Mouse (Mus musculus) limb, embryonic 14.5 days (tissue): ENCODE data around the gene Plekhh1. TPM values are rescaled to one million over a fixed set of nuclear protein-coding genes. Genes with fewer than 3 reads are reported as not detected.

ENCODE experiments used
- ATAC-seq: fragments of 200-750 bp; cut with Nextera tagmentation; 2 replicates; pipeline ENCODE4 v1.8.0; 2017; ENCODE audit warnings: low read depth, moderate number of reproducible peaks, moderate TSS enrichment; ENCODE audit not compliant: low FRiP score
- DNase-seq: peaks from one replicate; pipeline ENCODE4 v3.0.0-alpha.2; 2015; ENCODE audit warnings: low spot score
- H3K27ac ChIP-seq: fragments of 300-500 bp; sonication (generic); replicated peaks from 2 replicates; pipeline ENCODE4 v1.5.1; 2014; ENCODE audit warnings: low read depth, mild to moderate bottlenecking, low read length, moderate library complexity, mixed read lengths
- H3K27me3 ChIP-seq: fragments of 300-500 bp; sonication (generic); 2 replicates; pipeline ENCODE4 v1.6.1; 2014; ENCODE audit warnings: low read length, mixed read lengths; ENCODE audit not compliant: control insufficient read depth, insufficient read depth
- H3K36me3 ChIP-seq: fragments of 300-500 bp; sonication (generic); 2 replicates; pipeline ENCODE4 v1.6.1; 2014; ENCODE audit warnings: mild to moderate bottlenecking, low read length, moderate library complexity, mixed read lengths; ENCODE audit not compliant: control insufficient read depth, insufficient read depth
- H3K4me1 ChIP-seq: fragments of 300-500 bp; sonication (generic); 2 replicates; pipeline ENCODE4 v1.6.1; 2014; ENCODE audit warnings: antibody characterized with exemption, low read length, mixed read lengths; ENCODE audit not compliant: control insufficient read depth, insufficient read depth
- H3K4me2 ChIP-seq: fragments of 300-500 bp; sonication (generic); replicated peaks from 2 replicates; pipeline ENCODE4 v1.6.1; 2014; ENCODE audit warnings: low read depth, mild to moderate bottlenecking, low read length, moderate library complexity; ENCODE audit not compliant: severe bottlenecking
- H3K4me3 ChIP-seq: fragments of 300-500 bp; sonication (generic); replicated peaks from 2 replicates; pipeline ENCODE4 v1.5.1; 2014; ENCODE audit warnings: low read length
- H3K9ac ChIP-seq: fragments of 300-500 bp; sonication (generic); 2 replicates; pipeline ENCODE4 v1.6.1; 2014; ENCODE audit warnings: mild to moderate bottlenecking, low read depth, low read length, moderate library complexity; ENCODE audit not compliant: severe bottlenecking
- H3K9me3 ChIP-seq: fragments of 300-500 bp; sonication (generic); 2 replicates; pipeline ENCODE4 v1.6.1; 2016; ENCODE audit warnings: low read length; ENCODE audit not compliant: control insufficient read depth
- POLR2A ChIP-seq: fragments of 200-500 bp; IDR thresholded peaks from 2 replicates; pipeline ENCODE4 v1.8.0; 2012; ENCODE audit warnings: inconsistent platforms, mild to moderate bottlenecking, moderate library complexity, borderline replicate concordance; ENCODE audit not compliant: insufficient read depth, insufficient read length; ENCODE audit errors: extremely low read depth
- WGBS: fragments of 180-500 bp; shearing (Covaris S2); extraction: QIAGEN DNeasy Blood & Tissue Kit; methylation state at CpG from one replicate; pipeline ENCODE4 v1.1.7; 2014; 5-methylcytosine and 5-hydroxymethylcytosine counted together
- polyA plus RNA-seq, 2 experiments: library from polyadenylated mRNA; depleted of rRNA in 1 of 2; stranded (reverse) in 1 of 2; unstranded in 1 of 2; fragments of >200 nt; fragmentation: Nextera tagmentation in 1 of 2; extraction: Ambion mirVana in 1 of 2; gene quantifications; 2 replicates each; pipeline versions ENCODE4 v1.2.1 to v1.2.3; 2012 to 2014

Plekhh1 gene
- polyA plus RNA-seq, 2 experiments: 2.5 to 4.9 TPM

DNA sequence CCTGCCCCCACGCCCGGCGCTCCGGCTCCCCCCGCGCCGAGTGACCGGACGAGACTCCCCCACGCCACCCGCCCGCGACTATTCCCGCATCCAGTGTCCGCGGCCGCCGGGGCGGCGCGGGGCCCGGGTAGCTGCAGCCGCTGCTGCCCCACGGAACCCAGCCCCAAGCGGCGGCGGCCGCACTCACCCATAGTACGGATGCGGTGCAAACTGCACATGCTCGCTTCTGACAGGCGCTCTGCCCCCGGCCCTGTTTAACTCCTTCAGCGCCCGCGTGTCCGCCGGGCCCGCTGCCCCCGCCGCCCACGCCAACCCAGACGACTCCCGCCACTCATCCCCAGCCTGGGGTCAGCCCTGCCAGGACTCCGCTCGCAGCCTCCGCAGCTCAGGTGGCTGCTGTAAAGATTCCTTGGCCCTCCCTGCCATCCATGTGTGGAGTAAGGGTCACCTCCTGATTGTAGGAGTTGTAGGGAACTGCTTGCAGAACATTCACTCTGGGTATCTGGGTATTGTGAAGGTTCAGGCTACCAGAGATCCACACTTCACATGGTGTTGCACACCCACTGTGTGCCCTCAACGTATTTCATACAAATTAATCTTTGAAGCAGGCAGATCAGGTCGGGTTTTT lies 21.7 kb upstream of the Plekhh1 start, which contains the start of gene Tmem229b:
TSS of gene Tmem229b (minus strand) at position 502 of the 628 bp plus-strand sequence.
- no peaks in the 10 kb centered on the region for H3K36me3 ChIP-seq
- TF ChIP-seq POLR2A: no peak
- ATAC-seq: peak; percentile 81
- WGBS: 3% methylated on average over 30 of the region's 49 CpGs
- peak within 1 kb of the TSS; percentile 88 for H3K4me2 ChIP-seq
- no peak within 1 kb of the TSS for H3K27ac ChIP-seq
- peaks cover 12% of the 10 kb centered on the region; the same call in 1 of the 2 replicates for H3K27me3 ChIP-seq
- peak within 1 kb of the TSS; percentile 86 for H3K4me3 ChIP-seq
- H3K9ac ChIP-seq: peak within 1 kb of the TSS; percentile 77
- DNase-seq: peak; percentile 28
- H3K9me3 ChIP-seq: no peaks in the 10 kb centered on the region
- H3K4me1 ChIP-seq: no peaks in the 10 kb centered on the region

- ATAC-seq: no peak
- H3K4me3 ChIP-seq: no peak overlapping the region
These were observed 18.4 kb upstream of the Plekhh1 start for GRCm38 (mm10) chr12:79010569-79010968.

GRCm38 (mm10) chr12:79016109-79016508 lies 12.9 kb upstream of the Plekhh1 start:
- no peaks in the 10 kb centered on the region for H3K9me3 ChIP-seq
- no peak for TF ChIP-seq POLR2A
- H3K27ac ChIP-seq: no peak overlapping the region
- DNase-seq (no peak), ATAC-seq (no peak)
- no peaks in the 10 kb centered on the region for H3K36me3 ChIP-seq
- H3K9ac ChIP-seq: no peak overlapping the region
- no peak overlapping the region for H3K4me2 ChIP-seq
- H3K27me3 ChIP-seq: no peaks in the 10 kb centered on the region
- no peaks in the 10 kb centered on the region for H3K4me1 ChIP-seq
- no peak overlapping the region for H3K4me3 ChIP-seq
- 50% methylated on average over 5 of the region's 5 CpGs for WGBS

More at GRCm38 (mm10) chr12:79010569-79010968, 18.4 kb upstream of the Plekhh1 start:
- DNase-seq: no peak
- 27% methylated on average over 3 of the region's 3 CpGs for WGBS
- Histone ChIP-seq H3K4me1 (no peaks in the 10 kb centered on the region), H3K9ac (no peak overlapping the region), H3K27ac (no peak overlapping the region), H3K4me2 (no peak overlapping the region), H3K27me3 (0 out of 2 replicates have a peak, but pooled peaks cover 4% of the 10 kb centered on the region), H3K9me3 (no peaks in the 10 kb centered on the region), H3K36me3 (no peaks in the 10 kb centered on the region)
- TF ChIP-seq POLR2A: no peak

DNA sequence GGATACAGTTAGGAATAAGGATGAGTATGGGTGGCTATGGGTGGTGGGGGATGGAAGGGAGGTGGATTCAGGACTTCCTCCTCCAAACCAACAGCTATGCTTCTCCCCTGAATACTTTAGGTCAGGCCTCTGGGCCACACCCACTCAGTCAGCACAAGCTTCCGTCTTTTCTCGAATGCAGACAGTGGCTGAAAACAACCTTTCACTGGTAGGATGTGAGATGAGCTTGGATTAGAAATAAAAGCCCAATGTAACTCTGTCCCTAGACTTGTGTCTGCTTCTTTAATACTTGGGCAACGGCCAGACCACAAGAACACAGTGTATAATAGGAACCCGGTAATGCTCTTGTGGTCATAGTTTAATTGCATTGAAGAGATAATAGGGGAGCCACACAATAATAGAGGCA lies 11.0 kb upstream of the Plekhh1 start:
- H3K27me3 ChIP-seq: no peaks in the 10 kb centered on the region
- WGBS: 64% methylated on average over 4 of the region's 4 CpGs
- H3K9ac ChIP-seq: no peak overlapping the region
- no peak overlapping the region for H3K4me3 ChIP-seq
- H3K4me1 ChIP-seq: no peaks in the 10 kb centered on the region
- no peaks in the 10 kb centered on the region for H3K36me3 ChIP-seq
- ATAC-seq (no peak), DNase-seq (no peak)
- no peak for TF ChIP-seq POLR2A
- no peak overlapping the region for H3K4me2 ChIP-seq
- H3K9me3 ChIP-seq: no peaks in the 10 kb centered on the region
- no peak overlapping the region for H3K27ac ChIP-seq

DNA sequence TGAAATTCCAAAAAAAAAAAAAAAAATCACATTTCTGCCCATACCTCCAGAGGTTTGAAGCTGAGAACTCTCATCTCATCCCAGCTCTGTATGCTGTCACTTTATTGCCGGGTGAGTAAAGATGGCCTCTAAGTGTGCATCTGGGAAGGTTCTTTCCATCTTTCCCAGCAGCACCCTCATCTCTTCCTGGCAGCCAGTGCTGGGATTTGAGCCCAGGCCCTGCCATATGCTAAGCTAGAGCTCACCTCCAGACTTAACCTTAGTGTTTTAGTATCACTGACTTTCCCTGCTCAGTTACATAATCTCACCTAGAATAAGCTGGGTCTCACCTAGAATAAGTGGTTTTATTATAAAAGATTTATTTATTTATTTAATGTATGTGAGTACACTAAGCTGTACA lies 7.1 kb upstream of the Plekhh1 start:
- DNase-seq (no peak), ATAC-seq (no peak)
- Histone ChIP-seq H3K9me3 (no peaks in the 10 kb centered on the region), H3K36me3 (no peaks in the 10 kb centered on the region), H3K27me3 (no peaks in the 10 kb centered on the region), H3K9ac (no peak overlapping the region), H3K4me3 (no peak overlapping the region), H3K4me1 (peaks cover 6% of the 10 kb centered on the region), H3K4me2 (no peak overlapping the region), H3K27ac (no peak overlapping the region)
- WGBS: 91% methylated on average over 1 of the region's 1 CpGs
- no peak for TF ChIP-seq POLR2A
